Mouse (Mus musculus) c-Kit-negative CD71-positive TER-119-positive erythroid progenitor cells, embryonic 14.5 days (primary cell): ENCODE results near the gene Gm4981.
"Not testable (repeated sequence)": the region's sequence is repeated elsewhere in the genome, so short reads cannot be mapped to it uniquely, and the experiment has no call there.

Experiments
- DNase-seq: peaks from one replicate; pipeline ENCODE4 v3.0.0-alpha.2; 2013; ENCODE audit warnings: low read depth, low spot score

Gene Gm4981

DNA sequence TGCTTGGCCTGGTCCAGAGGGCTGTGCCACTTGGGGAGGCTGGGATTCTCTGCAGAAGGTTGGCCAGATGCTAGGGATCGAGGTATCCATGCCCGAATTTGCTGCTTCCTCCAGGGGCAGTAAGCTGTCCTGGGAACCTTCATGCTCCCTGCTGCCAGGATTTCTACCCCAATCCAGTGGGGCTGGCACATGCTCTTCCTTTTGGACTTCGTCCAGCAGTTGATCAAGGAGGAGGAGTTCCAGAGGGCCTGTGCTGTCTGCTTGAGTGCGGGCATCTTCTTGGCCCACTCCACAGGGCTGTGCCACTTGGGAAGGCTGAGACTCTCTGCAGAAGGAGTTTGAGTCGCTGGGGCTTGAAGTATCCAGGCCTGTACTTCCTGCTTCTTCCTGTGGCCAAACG, 13.3 kb downstream of the Gm4981 start:
- DNase-seq: not testable (repeated sequence)

DNA sequence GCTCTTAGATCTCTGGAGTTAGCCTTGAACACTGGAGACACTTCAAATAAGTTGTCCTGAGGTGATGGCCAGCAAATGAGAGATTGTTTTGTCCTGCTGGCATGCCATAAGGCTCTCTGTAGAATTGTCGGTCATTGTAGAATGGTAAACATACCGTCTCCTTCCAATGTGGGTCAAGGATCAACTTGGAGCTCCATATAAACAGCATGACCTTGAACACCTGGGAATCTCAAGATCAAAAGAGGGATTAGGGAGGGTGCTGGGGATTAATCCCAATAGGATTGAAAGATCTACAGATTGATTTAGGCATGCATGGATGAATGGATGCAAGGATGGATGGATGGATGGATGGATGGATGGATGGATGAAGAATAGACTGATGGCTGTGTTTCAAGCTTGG, 14.9 kb downstream of the Gm4981 start:
- not testable (repeated sequence) for DNase-seq

DNA sequence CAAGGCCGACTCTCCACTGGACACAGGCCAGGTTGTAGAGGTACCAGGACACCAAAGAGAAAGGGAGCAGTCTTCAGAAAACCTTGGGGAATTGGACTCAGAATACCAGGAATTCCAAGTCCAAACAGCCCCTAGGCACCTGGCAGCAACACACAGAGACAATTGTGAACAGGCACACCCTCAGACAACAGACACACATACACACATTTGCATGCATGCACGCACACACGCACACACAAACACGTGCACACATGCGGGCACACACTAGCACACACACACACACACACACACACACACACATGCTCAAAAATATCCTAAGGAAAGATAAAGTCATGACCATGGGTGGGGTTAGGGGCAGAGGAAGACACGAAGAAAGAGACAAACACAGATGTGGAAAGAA, 15.8 kb downstream of the Gm4981 start:
- no peak for DNase-seq

DNA sequence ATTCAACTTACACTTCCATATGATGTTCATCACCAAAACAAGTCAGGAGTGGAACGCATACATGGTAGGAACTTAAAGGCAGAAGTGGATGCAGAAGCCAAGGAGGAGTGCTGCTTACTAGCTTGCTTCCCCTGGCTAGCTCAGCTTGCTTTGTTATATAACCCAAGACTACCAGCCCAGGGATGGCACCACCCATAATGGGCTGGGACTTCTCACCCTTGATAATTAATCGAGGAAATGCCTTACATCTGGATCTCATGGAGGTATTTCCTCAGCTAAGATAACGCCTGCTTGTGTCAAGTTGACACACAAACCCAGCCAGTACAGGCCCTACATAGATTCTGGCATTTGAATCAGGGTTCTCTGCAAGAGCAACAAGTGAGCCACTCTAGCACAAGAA, 19.1 kb downstream of the Gm4981 start:
- DNase-seq: no peak

DNA sequence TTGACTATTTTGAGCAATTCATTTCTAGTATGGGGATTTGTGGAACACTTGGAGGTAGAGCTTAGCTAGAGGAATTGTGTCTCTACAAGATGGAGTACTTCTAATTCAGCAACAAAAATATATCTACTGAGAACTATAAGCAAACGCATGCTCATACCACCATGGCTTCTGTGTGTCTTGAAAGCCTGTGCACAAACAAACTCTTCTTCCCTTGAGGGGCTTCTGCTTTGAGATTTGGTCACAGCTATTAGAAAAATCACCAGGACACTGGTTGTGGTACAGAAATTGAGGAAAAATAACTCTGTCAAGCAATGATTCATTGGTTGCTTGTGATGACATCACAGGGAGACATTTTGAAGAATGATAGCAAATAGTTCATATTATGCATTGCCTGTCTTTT, 21.1 kb downstream of the Gm4981 start:
- DNase-seq: no peak

DNA sequence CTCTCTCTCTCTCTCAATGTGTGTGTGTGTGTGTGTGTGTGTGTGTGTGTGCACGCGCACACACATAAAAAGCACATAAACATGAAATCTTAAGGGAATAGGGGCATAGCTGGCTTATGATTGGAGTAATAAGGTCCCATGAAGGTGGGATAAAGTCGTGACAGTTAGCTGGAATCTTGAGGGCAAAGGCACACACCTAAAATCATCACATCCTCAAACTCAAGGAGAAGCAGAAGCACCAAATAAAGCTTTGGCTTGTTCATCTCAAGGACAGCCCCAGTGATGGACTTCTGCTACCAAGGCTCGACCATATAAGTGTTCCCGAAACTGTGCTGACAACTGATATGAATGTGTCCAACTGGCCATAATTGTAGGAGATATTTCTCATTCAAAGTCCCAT, 21.6 kb downstream of the Gm4981 start:
- no peak for DNase-seq

DNA sequence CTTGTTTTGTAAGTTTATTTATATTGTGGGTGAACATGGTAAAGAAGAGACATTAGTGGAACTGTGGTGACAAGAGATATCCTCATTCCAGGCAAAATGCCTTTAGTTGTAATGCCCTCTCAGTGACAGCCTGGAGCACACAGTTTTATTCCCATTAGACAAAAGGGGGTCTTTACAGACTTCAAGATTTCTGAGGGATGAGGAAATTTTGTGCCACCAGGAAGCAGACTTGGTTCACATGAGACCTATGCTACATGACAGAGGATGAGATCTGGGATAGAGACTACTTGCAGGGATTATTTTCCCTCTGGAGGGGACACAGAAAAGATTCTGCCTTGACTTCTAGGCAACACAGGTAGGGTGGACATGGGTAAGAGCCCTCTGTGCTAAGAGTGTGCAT, 22.0 kb downstream of the Gm4981 start:
- no peak for DNase-seq

DNA sequence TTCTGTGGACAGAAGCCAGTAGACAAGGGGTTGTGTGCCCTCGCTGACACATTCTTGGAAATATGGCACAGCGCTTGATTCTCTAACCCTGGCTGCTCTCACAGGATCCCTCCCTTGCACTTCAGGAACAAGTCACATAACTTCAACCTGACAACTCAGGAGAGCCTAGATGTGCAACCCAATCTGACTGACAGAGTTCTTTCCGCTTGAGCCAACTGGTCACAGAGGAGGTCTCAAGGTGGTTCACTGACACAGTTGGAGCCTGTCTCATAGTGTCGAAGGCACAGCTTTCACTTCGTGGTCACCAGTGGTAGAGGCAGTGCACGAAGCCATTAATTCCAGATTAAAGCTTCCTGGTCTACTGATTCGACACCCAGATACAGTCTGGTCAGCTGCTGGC, 24.3 kb downstream of the Gm4981 start:
- DNase-seq: no peak

DNA sequence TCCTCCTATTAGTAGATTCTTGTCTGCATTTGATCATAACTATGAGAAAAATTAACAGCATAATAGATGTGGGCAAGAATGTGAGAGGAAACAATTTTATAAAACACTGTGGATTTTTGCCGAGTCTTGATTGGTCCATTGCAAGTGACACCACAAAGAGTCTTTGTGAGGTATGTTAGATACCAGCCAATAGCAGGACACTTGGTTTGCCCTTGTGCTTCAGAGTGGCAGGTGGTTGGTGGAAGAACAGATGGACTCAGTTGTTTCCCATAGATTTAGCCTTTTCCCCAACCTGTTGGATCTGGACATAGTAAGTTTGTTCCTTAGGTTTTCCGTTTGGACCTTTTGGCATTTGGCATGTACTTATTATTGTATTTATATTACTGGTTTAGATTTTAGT, 25.3 kb downstream of the Gm4981 start:
- DNase-seq: no peak

DNA sequence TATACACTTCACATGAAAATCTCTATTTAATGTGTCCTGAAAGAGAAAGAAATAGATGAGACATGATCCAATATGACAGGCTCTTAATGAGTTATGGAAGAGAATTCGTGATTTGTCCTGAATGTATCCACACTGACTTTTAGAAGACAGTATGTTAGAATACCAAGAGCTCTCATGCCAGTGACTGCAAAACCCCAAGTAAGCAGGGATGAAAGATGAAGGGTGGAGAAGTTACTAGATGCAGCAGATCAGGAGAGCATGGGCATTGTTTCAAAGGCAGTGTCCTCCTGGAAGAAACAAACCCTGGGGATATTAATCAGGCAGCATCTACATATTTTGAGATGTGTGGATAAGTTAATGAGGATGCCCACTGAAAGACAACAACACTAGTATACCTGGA, 26.0 kb downstream of the Gm4981 start:
- DNase-seq: no peak

DNA sequence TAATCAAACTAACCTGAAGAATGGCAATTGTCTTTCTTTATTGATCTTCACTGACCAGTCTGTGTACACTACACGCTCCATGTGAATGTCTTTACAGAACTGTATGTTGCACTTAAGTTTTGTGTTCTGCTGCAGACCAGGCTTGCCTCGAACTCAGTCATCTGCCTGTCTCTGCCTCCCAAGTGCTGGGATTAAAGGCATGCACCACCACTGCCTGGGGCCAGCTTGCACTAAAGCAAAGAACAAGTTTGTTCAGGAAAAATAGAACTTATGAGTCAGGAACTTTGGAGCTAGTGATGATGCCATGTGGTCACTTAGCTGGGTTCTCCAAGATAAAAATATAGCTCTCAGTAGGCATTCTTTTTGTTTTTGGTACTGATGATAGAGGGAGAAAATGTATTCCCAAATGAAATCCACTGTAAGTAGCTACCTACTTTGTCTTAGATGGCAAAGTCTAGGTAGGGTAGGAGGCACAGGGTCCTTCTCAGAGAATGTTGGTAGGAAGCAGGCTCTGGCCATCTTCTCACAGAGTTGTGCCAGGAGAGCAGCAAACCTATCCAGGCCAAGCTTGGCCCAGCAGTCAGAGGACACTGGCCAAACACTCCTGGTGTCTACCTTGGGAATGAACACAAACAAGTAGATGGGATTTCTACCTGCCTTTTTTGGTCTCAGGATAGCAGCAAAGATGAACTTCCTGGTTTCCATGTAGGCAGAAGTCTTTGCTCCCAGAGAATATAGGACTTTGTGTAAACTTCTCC, 26.6 kb downstream of the Gm4981 start:
- no peak for DNase-seq

DNA sequence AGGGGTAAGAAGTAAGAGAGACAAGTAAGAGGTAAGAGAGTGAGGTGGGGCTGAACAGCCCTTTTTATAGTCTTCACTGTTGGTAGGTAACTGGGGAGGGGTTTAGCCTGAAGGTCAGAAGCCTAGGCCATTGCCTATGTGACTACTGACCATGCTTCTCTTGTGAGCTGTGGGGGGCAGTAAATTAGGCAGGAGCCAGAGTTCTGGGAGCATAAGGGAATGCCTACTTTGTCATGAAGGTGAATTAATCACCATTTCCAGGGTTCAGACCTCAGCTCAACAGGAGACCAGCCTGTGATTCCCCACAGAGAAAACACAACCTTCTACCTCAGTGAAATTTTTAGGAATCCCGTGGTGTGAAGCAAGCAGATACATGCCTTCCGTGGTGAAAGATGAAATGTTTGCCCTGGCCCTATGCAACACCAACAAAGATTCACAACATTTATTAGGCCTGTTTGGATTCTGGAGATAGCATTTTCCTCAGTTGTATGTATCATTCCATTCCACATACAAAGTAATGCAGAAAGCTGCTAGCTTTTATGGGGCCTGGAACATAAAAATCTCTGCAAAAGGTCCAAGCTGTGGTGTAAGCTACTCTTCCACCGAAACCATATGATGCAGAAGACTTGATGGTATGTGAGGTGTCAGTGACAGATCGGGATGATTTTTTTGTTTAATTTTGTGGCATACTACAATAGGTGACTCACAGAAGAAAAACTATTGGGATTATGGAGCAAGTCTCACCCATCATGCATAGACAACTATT, 29.7 kb downstream of the Gm4981 start:
- DNase-seq: no peak

DNA sequence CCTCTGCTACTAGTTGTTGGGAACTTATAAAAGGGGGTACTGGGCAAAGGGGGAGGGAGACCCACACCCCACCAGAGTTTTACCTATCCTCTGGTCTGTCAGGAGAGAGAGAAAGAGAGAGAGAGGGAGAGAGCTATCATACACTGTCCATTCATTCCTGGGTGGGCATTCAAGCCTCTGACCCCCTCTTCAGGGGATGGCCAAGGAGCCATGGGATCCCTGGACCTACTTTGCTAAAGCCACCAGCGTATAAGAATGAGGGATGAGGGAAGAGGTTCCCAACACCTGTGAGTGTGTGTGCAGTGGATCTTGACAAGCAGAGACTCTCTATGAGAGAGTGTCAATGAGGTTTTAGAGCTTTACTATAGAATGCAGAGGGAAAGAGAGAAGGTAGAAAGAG, 30.5 kb downstream of the Gm4981 start:
- DNase-seq: no peak
